Mouse (Mus musculus) forelimb bud, embryonic 11.5 days (tissue): ENCODE results near the gene Hes5.

Experiments
- DNase-seq: peaks from one replicate; pipeline ENCODE4 v3.0.0-alpha.2; 2012; ENCODE audit warnings: low read depth, low spot score

Hes5 gene

GRCm38 (mm10) chr4:154964581-154965235, 4.0 kb downstream of the Hes5 start:
- no peak for DNase-seq

- DNase-seq, result no peak
These were observed 5.1 kb downstream of the Hes5 start for GRCm38 (mm10) chr4:154965856-154966255.

GRCm38 (mm10) chr4:154967173-154967572, 6.5 kb downstream of the Hes5 start:
- DNase-seq, result no peak

- DNase-seq, result no peak
These were observed 11.8 kb downstream of the Hes5 start for GRCm38 (mm10) chr4:154972546-154972945.

- no peak for DNase-seq
These were observed 13.5 kb downstream of the Hes5 start for GRCm38 (mm10) chr4:154974163-154974611.

GRCm38 (mm10) chr4:154980110-154980509, 19.4 kb downstream of the Hes5 start:
- no peak for DNase-seq

GRCm38 (mm10) chr4:154981076-154981475, 20.4 kb downstream of the Hes5 start:
- no peak for DNase-seq

- no peak for DNase-seq
These were observed 20.8 kb downstream of the Hes5 start for GRCm38 (mm10) chr4:154981530-154981929.

- no peak for DNase-seq
These were observed 21.8 kb downstream of the Hes5 start for GRCm38 (mm10) chr4:154982247-154983120.

GRCm38 (mm10) chr4:154983767-154984166, 23.0 kb downstream of the Hes5 start:
- no peak for DNase-seq

GRCm38 (mm10) chr4:154985151-154985777, 24.5 kb downstream of the Hes5 start:
- DNase-seq, result no peak

GRCm38 (mm10) chr4:154986096-154986495, 25.4 kb downstream of the Hes5 start:
- DNase-seq, result peak; percentile 72

- no peak for DNase-seq
These were observed 26.0 kb downstream of the Hes5 start for GRCm38 (mm10) chr4:154986750-154987149.

- no peak for DNase-seq
These were observed 34.2 kb downstream of the Hes5 start for GRCm38 (mm10) chr4:154994876-154995275.

- DNase-seq, result no peak
These were observed 35.9 kb downstream of the Hes5 start for GRCm38 (mm10) chr4:154996572-154997154.

- DNase-seq, result no peak
These were observed 38.7 kb downstream of the Hes5 start for GRCm38 (mm10) chr4:154999379-154999778.

- no peak for DNase-seq
These were observed 44.6 kb downstream of the Hes5 start for GRCm38 (mm10) chr4:155005278-155005677.

GRCm38 (mm10) chr4:155006296-155006695, 45.6 kb downstream of the Hes5 start:
- no peak for DNase-seq

GRCm38 (mm10) chr4:155007641-155008040, 46.9 kb downstream of the Hes5 start:
- DNase-seq, result no peak

- DNase-seq, result no peak
These were observed 47.4 kb downstream of the Hes5 start for GRCm38 (mm10) chr4:155008075-155008474.

GRCm38 (mm10) chr4:155009216-155009615, 48.5 kb downstream of the Hes5 start:
- no peak for DNase-seq

- no peak for DNase-seq
These were observed 50.1 kb downstream of the Hes5 start for GRCm38 (mm10) chr4:155010870-155011269.
